Mouse (Mus musculus) megakaryocyte, embryonic 14.5 days (primary cell): ENCODE results near the gene Mios. TPM values are rescaled to one million over a fixed set of nuclear protein-coding genes. Genes with fewer than 3 reads are reported as not detected.
A peak's percentile ranks its signal among the peaks of the same experiment; 100 is the strongest.

Experiments used
- H3K27me3 ChIP-seq: replicated peaks from 2 replicates; pipeline ENCODE3; 2012; ENCODE audit warnings: inconsistent platforms
- H3K36me3 ChIP-seq: replicated peaks from 2 replicates; pipeline ENCODE3; 2012; ENCODE audit warnings: low read length, inconsistent platforms, mixed read lengths
- H3K4me1 ChIP-seq: 2 replicates; pipeline ENCODE4 v1.6.1; 2012; ENCODE audit warnings: inconsistent platforms
- H3K4me3 ChIP-seq: replicated peaks from 2 replicates; pipeline ENCODE3; 2012; ENCODE audit warnings: moderate library complexity, mild to moderate bottlenecking, inconsistent platforms
- H3K9me3 ChIP-seq: 2 replicates; pipeline ENCODE4 v1.6.1; 2012; ENCODE audit warnings: inconsistent platforms
- FLI1 ChIP-seq: IDR thresholded peaks from 2 replicates; pipeline ENCODE4 v1.6.1; 2012; ENCODE audit warnings: low read length, inconsistent platforms, mixed read lengths
- GATA1 ChIP-seq: IDR thresholded peaks from 3 replicates; pipeline ENCODE4 v1.6.1; 2012; ENCODE audit warnings: mixed read lengths, low read length, inconsistent platforms, borderline replicate concordance
- polyA plus RNA-seq: library from polyadenylated mRNA; stranded (reverse); fragments of >175 nt; gene quantifications from 2 replicates; pipeline ENCODE4 v1.2.3, GENCODE M21; 2012; ENCODE audit warnings: low replicate concordance; ENCODE audit not compliant: insufficient read depth

Mios gene
- polyA plus RNA-seq: 1.00 TPM in 1 of 2 replicates, not detected in the other

- H3K9me3 ChIP-seq: peaks cover under 1% of the 10 kb centered on the region; the same call in 1 of the 2 replicates
- TF ChIP-seq FLI1 (no peak), GATA1 (no peak)
- H3K27me3 ChIP-seq: no peaks in the 10 kb centered on the region
- peak within 1 kb of the TSS; percentile 95 for H3K4me3 ChIP-seq
- peaks cover 13% of the 10 kb centered on the region for H3K4me1 ChIP-seq
- H3K36me3 ChIP-seq: peaks cover 26% of the 10 kb centered on the region
These were observed at the start of gene Mios for GRCm38 (mm10) chr6:8209047-8209865. Gene Mios (plus strand): TSS chr6:8209222.

DNA sequence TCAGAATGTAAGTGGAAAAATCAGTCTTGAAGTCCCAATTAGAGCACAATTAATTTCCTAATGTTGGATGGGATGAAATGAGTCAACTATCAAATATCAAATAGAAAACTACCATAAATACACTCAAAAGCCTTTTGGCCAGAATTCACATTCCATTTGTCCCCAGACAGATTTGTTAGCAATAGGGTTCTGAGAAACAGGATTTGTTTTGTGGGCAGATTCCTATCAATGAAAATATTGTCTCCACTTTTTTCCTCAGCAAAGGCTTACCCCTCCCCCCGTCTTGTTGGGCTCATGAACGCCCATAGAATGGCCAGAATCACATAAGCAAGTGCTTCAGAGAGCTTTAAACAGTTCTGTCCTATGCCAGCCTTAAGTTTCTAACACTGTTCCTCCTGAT, 49.0 kb upstream of the Mios start:
- Histone ChIP-seq H3K9me3 (no peaks in the 10 kb centered on the region), H3K4me3 (no peak overlapping the region), H3K36me3 (no peaks in the 10 kb centered on the region), H3K4me1 (peaks cover 5% of the 10 kb centered on the region), H3K27me3 (no peaks in the 10 kb centered on the region)
- TF ChIP-seq FLI1 (no peak), GATA1 (no peak)

DNA sequence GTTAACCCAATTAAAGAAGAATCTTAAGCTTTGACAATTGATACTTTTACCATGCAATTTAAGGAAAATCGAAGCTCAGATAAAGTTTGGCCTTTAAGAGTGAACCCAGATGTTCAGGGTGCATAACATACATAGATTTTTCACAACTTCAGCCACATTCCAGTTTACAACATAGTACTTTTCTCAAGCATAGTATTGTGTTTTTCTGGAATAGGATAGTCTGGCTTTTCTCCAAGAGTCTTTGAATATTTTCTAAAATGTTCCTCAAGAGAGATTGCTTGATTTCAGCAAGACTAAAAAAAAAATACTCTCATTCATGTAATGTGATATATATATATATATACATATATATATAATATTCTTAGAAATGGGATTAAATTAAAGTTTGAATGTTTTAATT, 44.3 kb upstream of the Mios start:
- no peaks in the 10 kb centered on the region for H3K36me3 ChIP-seq
- H3K27me3 ChIP-seq: no peaks in the 10 kb centered on the region
- TF ChIP-seq GATA1: no peak
- TF ChIP-seq FLI1: no peak
- peaks cover 5% of the 10 kb centered on the region for H3K4me1 ChIP-seq
- H3K9me3 ChIP-seq: no peaks in the 10 kb centered on the region
- no peak overlapping the region for H3K4me3 ChIP-seq

- H3K4me1 ChIP-seq: peaks cover 4% of the 10 kb centered on the region
- TF ChIP-seq FLI1 (no peak), GATA1 (no peak)
- H3K27me3 ChIP-seq: no peaks in the 10 kb centered on the region
- H3K9me3 ChIP-seq: no peaks in the 10 kb centered on the region
- H3K36me3 ChIP-seq: no peaks in the 10 kb centered on the region
- H3K4me3 ChIP-seq: no peak overlapping the region
These were observed 36.9 kb upstream of the Mios start for GRCm38 (mm10) chr6:8172101-8172500.

DNA sequence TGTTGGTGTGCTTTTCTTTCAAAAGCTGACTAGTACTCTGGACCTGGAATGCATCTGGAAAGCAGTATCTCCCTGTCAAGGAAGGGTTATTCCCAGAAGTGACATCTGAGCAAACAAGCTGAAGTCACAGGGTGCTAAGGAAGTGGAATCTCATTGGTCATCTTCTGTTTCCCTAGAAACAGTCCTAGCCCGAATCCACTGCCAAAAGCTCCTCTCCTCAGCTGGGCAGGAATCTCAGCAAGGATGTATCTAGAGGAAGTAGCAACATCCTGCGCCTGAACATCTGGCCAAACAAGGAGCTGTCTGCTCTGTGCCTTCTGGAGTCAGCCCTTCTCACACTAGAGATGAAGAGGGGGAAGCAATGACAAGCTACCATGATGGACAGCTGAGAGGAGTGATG, 35.0 kb upstream of the Mios start:
- H3K4me3 ChIP-seq: no peak overlapping the region
- H3K4me1 ChIP-seq: peaks cover 4% of the 10 kb centered on the region
- no peaks in the 10 kb centered on the region for H3K9me3 ChIP-seq
- no peaks in the 10 kb centered on the region for H3K36me3 ChIP-seq
- H3K27me3 ChIP-seq: no peaks in the 10 kb centered on the region
- TF ChIP-seq GATA1 (no peak), FLI1 (no peak)

DNA sequence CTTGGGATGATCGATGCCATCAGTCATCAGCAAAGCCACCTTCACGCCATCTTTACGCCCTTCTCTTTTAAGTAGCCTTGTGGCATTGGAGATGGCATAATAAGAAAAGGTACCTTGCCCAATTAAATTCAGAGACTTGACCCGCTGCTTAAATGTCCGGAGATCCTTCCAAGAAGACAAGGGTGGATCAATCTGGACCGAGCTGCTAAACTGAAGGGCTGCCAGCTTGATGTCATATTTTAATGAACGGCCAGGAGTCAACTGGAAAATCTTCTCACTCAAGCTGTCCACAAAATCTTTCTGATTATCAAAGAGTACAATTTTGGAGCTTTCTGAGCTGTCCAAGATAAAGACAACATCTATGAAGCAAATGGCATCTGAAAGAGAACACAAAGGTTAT, 33.7 kb upstream of the Mios start:
- Histone ChIP-seq H3K4me3 (no peak overlapping the region), H3K4me1 (peaks cover 4% of the 10 kb centered on the region), H3K9me3 (no peaks in the 10 kb centered on the region), H3K27me3 (no peaks in the 10 kb centered on the region), H3K36me3 (no peaks in the 10 kb centered on the region)
- TF ChIP-seq FLI1: no peak
- TF ChIP-seq GATA1: no peak

DNA sequence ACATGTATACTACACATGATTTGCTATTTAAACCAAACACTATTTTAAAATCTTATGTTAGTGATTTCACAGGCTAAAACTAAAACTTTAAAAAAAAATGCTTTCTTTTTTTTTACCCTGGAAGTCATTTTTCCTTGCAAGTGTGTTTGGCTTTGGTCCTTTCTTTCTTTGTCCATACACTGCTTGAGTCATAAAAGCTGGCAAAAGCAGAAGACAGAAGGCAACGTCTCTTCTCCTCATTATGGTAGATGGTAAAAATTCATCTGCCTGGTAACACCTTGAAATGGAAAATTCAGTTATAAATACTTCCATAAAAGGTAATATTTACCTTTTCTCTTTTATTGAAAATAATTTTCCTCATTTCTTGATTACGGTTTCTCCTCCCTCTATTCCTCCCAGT, 32.9 kb upstream of the Mios start:
- no peaks in the 10 kb centered on the region for H3K9me3 ChIP-seq
- no peaks in the 10 kb centered on the region for H3K27me3 ChIP-seq
- no peaks in the 10 kb centered on the region for H3K36me3 ChIP-seq
- H3K4me3 ChIP-seq: no peak overlapping the region
- peaks cover 4% of the 10 kb centered on the region for H3K4me1 ChIP-seq
- TF ChIP-seq FLI1 (no peak), GATA1 (no peak)

DNA sequence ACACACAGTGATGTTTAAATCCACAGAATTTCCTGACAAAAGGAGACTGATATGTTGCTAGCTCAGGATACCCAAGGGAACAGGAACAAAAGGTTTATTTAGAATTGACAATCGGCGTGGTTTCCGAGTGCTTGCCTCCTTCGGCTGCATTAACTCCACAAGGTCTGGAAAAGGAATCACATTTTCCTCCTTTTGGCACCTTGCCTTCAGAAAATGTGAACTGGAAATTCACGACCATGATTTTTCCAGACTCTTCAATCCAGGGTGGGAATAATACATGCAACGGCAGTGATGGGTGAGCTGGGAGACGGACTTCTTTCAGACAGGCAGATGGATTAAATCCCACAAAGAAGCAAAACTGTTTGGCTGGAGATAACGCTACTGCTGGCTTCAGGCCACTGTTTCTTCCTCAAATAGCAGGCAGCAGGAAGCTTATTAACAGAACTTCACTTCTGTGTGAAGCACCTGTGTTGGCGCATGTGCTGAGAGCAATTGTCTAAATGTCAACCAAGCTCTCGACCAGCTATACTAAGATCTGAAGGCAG, 30.6 kb upstream of the Mios start:
- TF ChIP-seq FLI1 (no peak), GATA1 (no peak)
- H3K36me3 ChIP-seq: no peaks in the 10 kb centered on the region
- H3K9me3 ChIP-seq: no peaks in the 10 kb centered on the region
- H3K4me3 ChIP-seq: no peak overlapping the region
- H3K4me1 ChIP-seq: peaks cover 4% of the 10 kb centered on the region
- no peaks in the 10 kb centered on the region for H3K27me3 ChIP-seq

DNA sequence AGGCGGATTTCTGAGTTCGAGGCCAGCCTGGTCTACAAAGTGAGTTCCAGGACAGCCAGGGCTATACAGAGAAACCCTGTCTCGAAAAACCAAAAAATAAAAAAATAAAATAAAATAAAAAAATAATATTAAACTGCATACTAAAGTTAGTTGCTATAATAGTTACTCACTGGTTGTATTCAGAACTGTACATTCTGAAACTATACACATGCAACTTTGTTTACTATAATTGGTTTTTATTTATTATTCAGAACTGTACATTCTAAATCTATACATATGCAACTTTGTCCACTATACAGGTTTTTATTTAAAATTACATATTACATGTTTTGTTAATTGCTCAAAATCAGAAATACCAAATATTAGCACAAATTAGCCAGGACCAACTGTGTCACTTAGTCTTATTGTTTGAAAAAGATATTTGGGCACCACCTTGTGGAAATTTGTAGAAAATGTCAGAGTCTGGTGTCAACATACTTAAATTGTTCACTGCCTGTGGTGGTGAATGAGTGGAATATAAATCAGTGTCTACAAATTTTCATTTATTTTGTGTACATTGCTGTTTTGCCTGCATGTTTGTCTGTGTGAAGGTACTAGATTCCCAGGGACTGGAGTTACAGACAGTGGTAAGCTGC, 20.3 kb upstream of the Mios start:
- H3K27me3 ChIP-seq: no peaks in the 10 kb centered on the region
- H3K4me1 ChIP-seq: peaks cover 10% of the 10 kb centered on the region; the same call in 1 of the 2 replicates
- no peaks in the 10 kb centered on the region for H3K9me3 ChIP-seq
- TF ChIP-seq GATA1 (no peak), FLI1 (no peak)
- no peaks in the 10 kb centered on the region for H3K36me3 ChIP-seq
- H3K4me3 ChIP-seq: no peak overlapping the region

GRCm38 (mm10) chr6:8189917-8190316, 19.1 kb upstream of the Mios start:
- Histone ChIP-seq H3K27me3 (no peaks in the 10 kb centered on the region), H3K4me1 (peaks cover 6% of the 10 kb centered on the region; the same call in 1 of the 2 replicates), H3K4me3 (no peak overlapping the region), H3K9me3 (peaks cover 5% of the 10 kb centered on the region; the same call in 1 of the 2 replicates), H3K36me3 (no peaks in the 10 kb centered on the region)
- TF ChIP-seq GATA1 (no peak), FLI1 (no peak)
